Mouse (Mus musculus) T-helper 2 cell (primary cell): ENCODE results near the gene Pdzd7.

ENCODE experiments used
- in situ Hi-C: fragments of 300-600 bp; cut with MboI, MseI; formaldehyde crosslinking; loops from one replicate; pipeline ENCODE4 v1.15.1; 2025; ENCODE audit warnings: high pct_unique_total_duplicates

Pdzd7 gene

DNA sequence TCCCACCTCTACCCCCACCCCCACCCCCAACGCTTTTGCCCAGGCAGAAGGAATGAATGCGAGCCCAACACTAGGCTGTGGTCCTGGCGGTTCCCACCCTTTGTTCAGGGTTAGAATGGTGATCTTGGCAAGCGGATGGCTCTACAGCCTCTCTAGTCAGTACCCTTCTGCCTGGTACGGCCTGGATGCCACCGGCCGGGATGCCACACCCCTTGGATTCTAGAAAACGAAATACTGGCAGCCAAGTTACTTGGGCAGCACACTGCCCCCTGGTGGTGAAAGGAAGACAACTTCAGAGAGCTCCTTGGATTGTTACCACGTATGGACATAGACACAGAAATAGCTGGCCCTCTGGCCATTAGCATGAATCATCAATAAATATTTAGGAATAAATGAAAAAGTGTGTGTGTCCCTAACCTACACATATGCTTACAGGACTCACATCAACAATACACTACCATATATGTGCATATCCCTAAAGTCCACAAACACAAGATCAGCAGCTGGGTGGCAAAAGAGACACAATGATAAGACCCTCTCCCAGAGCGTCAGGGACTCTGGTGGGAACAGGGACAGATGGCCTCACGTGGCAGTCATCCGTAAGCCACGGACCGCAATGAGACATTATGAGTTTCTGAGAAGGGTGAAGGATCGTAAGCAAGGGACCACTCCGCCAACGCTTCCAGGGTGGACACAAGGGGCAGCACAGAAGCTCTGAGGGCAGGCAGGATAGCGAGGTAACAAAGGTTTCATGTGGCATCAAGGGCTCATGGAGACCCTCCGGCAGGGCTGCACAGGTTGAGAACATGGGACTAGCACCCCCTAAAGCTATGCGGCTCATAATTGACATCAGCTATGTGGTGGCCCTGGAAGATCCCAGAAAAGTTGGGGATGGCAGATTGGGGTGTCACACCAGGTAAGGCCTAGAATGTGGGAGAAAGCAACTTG, 14.5 kb downstream of the Pdzd7 start:
- in situ Hi-C loops = loop anchor here (5.0 to 10.0 kb wide), 3 partner anchors 49 to 1274 kb away; partner anchors contain the start of gene Nfkb2

DNA sequence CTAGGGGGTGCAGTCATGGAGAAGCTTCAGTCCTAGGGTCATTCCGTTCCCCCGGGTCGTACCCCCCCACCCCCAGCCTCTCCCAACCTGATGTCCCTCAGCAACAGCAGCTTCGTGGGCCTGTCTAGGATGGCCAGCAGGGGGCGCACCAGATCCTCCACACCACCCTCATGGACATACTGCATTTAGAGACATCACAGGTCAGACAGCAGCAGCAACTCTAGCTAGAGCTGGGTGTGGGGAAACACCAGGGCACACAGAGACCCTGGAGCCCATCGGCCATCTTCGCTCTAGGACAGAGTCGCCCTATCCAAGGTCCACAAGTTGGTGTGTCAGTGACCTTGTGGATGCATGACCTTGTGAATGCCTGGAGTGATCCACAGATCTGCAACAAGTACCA, 15.4 kb downstream of the Pdzd7 start:
- in situ Hi-C loops = loop anchor here (5.0 to 10.0 kb wide), 3 partner anchors 48 to 1275 kb away; partner anchors contain the start of gene Nfkb2

DNA sequence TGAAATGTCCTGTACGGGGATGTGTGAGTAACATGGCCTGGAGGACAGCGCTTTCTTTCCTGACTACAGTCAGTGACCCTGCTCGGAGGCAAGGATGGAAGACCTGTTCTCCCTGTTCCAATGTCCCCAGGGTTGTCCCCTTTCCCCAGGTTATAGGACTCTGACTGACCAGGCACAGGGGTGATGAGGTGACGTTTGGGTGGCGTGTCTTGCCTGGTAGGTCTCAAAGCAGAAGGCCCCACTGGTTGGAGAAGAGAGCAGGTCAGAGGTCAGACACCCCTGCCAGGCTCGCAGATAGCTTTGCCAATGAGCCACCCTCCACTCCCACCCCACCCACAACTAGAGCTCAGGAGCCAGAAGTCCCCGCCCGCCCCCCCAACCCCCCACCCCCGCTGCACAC, 15.9 kb downstream of the Pdzd7 start:
- in situ Hi-C loops = no loop called here

DNA sequence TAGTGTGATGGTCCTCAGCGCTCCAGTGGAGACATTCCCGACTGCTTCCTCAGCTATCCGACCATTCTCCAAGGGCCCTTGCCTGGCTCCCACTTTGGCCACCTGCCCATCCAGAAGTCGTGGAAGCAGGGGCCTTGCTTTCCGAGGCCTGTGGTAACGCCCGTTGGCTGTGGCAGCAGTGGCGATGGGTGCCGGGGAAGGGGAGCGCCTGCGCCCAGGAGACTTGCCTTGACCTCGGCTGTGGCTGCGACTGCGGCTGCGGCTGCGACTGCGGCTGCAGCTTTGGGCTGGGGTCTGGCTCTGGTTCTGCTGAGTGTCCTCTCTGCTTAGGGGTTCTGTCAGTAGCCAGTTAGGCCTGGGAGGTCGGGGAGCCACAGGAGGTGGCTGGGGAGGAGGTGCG, 16.8 kb downstream of the Pdzd7 start:
- in situ Hi-C loops = no loop called here

DNA sequence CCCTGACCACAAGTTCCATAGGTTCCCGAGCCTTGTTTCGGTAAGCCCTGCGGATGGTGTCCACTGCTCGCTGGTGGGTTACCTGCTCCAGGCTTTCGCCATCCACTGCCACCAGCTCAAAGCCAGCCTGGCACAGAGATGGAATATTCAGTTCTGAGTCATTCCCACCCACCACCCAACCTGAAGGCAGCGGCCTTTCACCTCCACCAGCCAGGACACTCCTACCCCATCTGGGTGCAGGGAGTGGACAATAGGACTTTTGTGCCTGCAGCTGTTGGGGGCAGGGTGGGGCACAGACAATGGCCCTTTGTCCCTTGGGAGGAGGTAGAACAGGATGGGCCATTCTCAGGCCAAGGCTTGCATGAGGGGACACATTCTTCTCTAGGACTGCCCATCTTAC, 17.7 kb downstream of the Pdzd7 start:
- in situ Hi-C loops = no loop called here

GRCm38 (mm10) chr19:45026958-45027670, 18.4 kb downstream of the Pdzd7 start:
- in situ Hi-C loops = no loop called here

GRCm38 (mm10) chr19:45025937-45026568, 19.5 kb downstream of the Pdzd7 start:
- in situ Hi-C loops = no loop called here

GRCm38 (mm10) chr19:45024775-45025174, 20.7 kb downstream of the Pdzd7 start:
- in situ Hi-C loops = no loop called here

- in situ Hi-C loops = no loop called here
Observed at GRCm38 (mm10) chr19:45023993-45024392, 21.5 kb downstream of the Pdzd7 start.

DNA sequence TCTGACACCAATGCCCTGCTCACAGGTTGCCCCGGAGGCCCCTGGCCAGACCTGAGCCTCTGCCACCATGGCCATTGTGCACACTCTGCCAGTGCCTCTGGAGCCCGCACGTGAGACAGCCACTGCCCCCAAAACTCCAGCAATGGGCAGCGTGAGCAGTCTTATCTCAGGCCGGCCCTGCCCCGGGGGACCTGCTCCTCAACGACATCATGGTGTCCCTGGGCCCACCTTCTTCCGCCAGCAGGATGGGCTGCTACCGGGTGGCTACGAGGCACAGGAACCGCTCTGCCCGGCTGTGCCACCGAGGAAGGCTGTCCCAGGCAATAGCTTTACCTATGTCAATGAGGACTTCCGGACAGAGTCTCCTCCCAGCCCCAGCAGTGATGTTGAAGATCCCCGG, 24.2 kb downstream of the Pdzd7 start:
- in situ Hi-C loops = no loop called here

GRCm38 (mm10) chr19:45020348-45020747, 25.2 kb downstream of the Pdzd7 start:
- in situ Hi-C loops = no loop called here

GRCm38 (mm10) chr19:45018351-45018831, 27.1 kb downstream of the Pdzd7 start:
- in situ Hi-C loops = no loop called here

DNA sequence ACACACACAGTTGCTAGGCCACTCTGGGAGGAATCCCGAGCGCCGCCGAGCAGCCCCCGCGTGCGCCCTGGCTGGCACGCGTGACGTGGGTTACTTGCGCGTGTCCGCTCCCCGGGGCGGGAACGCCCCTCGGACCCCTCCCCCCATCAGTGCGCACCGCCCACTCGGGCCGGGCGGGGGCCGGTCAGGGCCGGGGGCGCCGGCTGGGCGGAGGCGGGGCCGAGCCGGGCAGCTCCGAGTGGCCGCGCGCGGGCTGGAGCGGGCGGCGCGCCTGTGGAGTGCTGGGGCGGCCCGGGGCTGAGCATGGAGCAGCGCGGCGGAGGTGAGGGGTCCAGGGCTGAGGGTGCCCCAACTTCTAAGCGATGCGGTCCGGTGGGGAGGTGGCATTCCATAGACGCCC, 27.6 kb downstream of the Pdzd7 start:
- in situ Hi-C loops = no loop called here

DNA sequence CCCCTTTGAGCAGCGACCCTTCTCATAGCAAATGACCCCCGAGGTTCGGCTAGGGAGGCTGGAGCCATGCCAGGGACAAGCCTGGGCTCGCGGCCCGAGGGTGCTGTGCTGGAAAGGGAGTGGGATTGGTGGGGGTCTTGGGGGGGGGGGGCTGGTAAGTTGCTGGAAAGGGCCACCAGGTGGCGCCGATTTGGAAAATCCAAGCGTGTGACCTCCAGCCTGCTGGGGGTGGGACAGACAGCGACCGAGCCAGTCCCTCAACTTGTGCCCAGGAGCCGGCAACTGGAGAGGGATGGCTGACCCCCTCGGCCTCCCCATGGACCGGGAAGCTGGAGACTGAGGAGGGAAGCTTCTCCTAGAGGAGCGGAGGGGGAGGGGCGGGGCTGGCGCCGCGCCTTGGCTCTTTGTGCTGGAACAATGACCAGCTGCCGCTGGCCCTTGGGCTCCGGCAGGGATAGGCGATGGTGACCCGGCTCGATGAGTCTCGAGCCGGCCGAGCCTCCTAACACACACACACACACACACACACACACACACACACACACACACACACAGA, 28.2 kb downstream of the Pdzd7 start:
- in situ Hi-C loops = no loop called here

GRCm38 (mm10) chr19:45016341-45017215, 28.9 kb downstream of the Pdzd7 start:
- in situ Hi-C loops = no loop called here

DNA sequence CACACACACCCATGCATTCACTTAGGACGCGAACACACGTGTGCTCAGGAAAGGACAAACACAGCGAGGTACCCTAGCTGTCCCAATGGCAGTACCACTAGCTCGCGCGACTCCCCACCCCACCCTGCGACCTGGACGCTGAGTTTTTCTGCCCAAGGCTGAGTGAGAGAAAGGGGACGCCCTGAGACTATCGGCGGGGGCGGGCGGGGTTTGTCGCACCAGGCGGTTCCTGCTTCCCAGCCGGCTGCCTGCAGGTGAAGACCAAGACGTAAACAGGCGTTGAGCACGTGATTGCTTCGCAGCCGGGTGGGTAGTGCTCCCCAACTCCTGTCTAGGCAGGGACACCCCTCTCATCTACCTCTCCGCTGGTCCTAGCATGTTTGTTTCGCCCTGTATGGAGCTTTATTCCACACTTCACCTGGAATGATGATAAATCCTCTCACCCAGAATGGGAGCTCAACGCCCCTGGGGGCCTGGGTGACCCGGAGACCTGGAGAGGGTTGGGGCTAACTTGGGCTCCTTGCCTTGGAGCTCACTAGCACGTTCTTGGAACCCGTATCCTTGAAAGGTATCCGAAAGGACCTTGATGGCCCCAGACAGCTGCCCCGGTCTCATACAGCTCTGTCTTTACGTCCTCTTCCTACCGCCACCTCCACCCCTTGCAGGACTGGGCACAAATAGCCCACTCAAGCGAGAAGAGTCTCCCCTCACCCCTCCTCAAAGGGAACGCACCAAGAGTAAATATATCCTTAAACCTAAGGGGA, 29.8 kb downstream of the Pdzd7 start:
- in situ Hi-C loops = no loop called here

DNA sequence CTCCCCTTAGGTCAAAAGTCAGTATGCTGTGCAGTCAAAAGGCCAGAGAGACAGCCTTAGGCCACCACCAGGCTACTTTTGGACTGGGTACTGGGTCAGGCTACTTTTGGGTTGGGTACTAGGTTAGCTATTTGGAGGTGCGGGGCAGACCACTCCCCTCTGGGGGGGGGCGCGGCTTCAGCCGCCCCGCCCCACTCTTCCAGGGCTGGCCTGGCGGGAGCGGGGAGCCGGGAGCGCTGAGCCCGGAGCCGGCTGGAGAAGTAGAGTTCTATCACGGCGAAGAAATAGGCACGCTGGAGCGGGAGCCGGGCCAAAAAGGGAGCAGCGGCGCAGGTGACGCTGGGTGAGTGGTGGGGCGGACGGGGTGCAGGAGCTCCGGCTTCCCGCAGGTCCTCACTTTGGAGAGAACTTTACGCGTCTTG, 30.5 kb downstream of the Pdzd7 start:
- in situ Hi-C loops = no loop called here

GRCm38 (mm10) chr19:45014335-45014971, 31.1 kb downstream of the Pdzd7 start, which contains the start of gene Lzts2:
Lzts2 (plus strand) TSS chr19:45014414.
- in situ Hi-C loops = no loop called here

GRCm38 (mm10) chr19:45013581-45014225, 31.8 kb downstream of the Pdzd7 start:
- in situ Hi-C loops = no loop called here
